Mouse (Mus musculus): ENCODE data around the gene Plk1. TPM values are rescaled to one million over a fixed set of nuclear protein-coding genes. Genes with fewer than 3 reads are reported as not detected.

Gene Plk1
- 140 and 141 TPM in 2 replicates for polyA plus RNA-seq (2016; fragmentation: Nextera tagmentation; extraction: Ambion mirVana)

- Histone ChIP-seq H3K4me2 (replicated peaks) (peak within 1 kb of the TSS; percentile 78), H3K27ac (peak within 1 kb of the TSS; percentile 88), H3K36me3 (peaks cover 34% of the 10 kb centered on the region), H3K9me3 (no peaks in the 10 kb centered on the region), H3K4me1 (peaks cover 31% of the 10 kb centered on the region), H3K27me3 (no peaks in the 10 kb centered on the region), H3K4me3 (peak within 1 kb of the TSS; percentile 67), H3K9ac (peak within 1 kb of the TSS; percentile 66)
- under 1% methylated on average over 63 of the region's 63 CpGs for WGBS
- ATAC-seq (ENCODE audit: insufficient number of reproducible peaks, insufficient read depth, low FRiP score, low TSS enrichment), result peak; percentile 85
These were observed at the start of gene Plk1 for GRCm38 (mm10) chr7:122158915-122159902. Gene Plk1, plus strand, starts transcription at chr7:122159439.

- Histone ChIP-seq H3K27me3 (no peaks in the 10 kb centered on the region), H3K36me3 (peaks cover 72% of the 10 kb centered on the region), H3K9ac (no peak overlapping the region), H3K9me3 (no peaks in the 10 kb centered on the region), H3K4me1 (no peaks in the 10 kb centered on the region), H3K4me3 (no peak overlapping the region), H3K27ac (no peak overlapping the region), H3K4me2 (replicated peaks) (no peak overlapping the region)
- 87% methylated on average over 4 of the region's 4 CpGs for WGBS
- no peak for ATAC-seq (ENCODE audit: insufficient number of reproducible peaks, insufficient read depth, low FRiP score, low TSS enrichment)
These were observed 35.7 kb upstream of the Plk1 start for GRCm38 (mm10) chr7:122123518-122123917.

- H3K4me2 ChIP-seq (replicated peaks), result no peak overlapping the region
- H3K4me1 ChIP-seq, result no peaks in the 10 kb centered on the region
- no peak overlapping the region for H3K9ac ChIP-seq
- H3K9me3 ChIP-seq, result no peaks in the 10 kb centered on the region
- 76% methylated on average over 8 of the region's 8 CpGs for WGBS
- no peak overlapping the region for H3K4me3 ChIP-seq
- no peaks in the 10 kb centered on the region for H3K27me3 ChIP-seq
- H3K36me3 ChIP-seq, result peaks cover 61% of the 10 kb centered on the region
- no peak overlapping the region for H3K27ac ChIP-seq
- ATAC-seq (ENCODE audit: insufficient number of reproducible peaks, insufficient read depth, low FRiP score, low TSS enrichment), result no peak
These were observed 33.6 kb upstream of the Plk1 start for GRCm38 (mm10) chr7:122125636-122126035.

DNA sequence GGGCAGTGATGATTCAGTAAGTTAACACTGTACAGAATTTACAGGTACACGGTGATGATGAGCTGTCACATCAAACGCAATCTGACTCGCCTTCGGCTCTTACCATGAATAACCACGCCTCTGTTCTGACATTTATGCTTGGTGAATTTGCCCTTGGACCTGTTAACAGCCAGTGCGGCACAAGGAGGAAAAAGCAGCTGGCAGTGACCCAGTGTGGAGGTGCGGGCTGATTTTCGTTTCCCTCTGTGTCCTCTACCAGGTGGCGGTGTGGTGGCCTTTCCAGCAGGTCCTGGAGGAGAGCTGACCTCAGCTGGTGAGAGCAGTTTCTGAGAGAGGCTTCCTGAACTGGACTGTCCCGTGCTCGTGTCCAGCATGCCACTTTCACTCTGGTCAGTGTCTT is 32.3 kb upstream of the Plk1 start:
- Histone ChIP-seq H3K4me1 (no peaks in the 10 kb centered on the region), H3K4me3 (no peak overlapping the region), H3K36me3 (peaks cover 50% of the 10 kb centered on the region), H3K9me3 (no peaks in the 10 kb centered on the region), H3K9ac (no peak overlapping the region), H3K27ac (no peak overlapping the region), H3K27me3 (no peaks in the 10 kb centered on the region), H3K4me2 (replicated peaks) (no peak overlapping the region)
- no peak for ATAC-seq (ENCODE audit: insufficient number of reproducible peaks, insufficient read depth, low FRiP score, low TSS enrichment)
- WGBS, result 92% methylated on average over 11 of the region's 11 CpGs

GRCm38 (mm10) chr7:122131834-122132233 is 27.4 kb upstream of the Plk1 start:
- peaks cover 36% of the 10 kb centered on the region for H3K36me3 ChIP-seq
- peak overlapping the region; percentile 62 for H3K4me3 ChIP-seq
- no peaks in the 10 kb centered on the region for H3K27me3 ChIP-seq
- no peak overlapping the region for H3K27ac ChIP-seq
- ATAC-seq (ENCODE audit: insufficient number of reproducible peaks, insufficient read depth, low FRiP score, low TSS enrichment), result no peak
- peaks cover 6% of the 10 kb centered on the region; the same call in 1 of the 2 replicates for H3K4me1 ChIP-seq
- peak overlapping the region; percentile 73 for H3K4me2 ChIP-seq (replicated peaks)
- peak overlapping the region; percentile 70 for H3K9ac ChIP-seq
- no peaks in the 10 kb centered on the region for H3K9me3 ChIP-seq

- under 1% methylated on average over 54 of the region's 54 CpGs for WGBS
These were observed 26.5 kb upstream of the Plk1 start, which contains the start of the genes Palb2 and Dctn5 for GRCm38 (mm10) chr7:122132497-122133337. Gene Palb2, minus strand, starts transcription at chr7:122132985. Gene Dctn5, plus strand, starts transcription at chr7:122133041.

GRCm38 (mm10) chr7:122133338-122133625 is 26.0 kb upstream of the Plk1 start:
- Histone ChIP-seq H3K9me3 (no peaks in the 10 kb centered on the region), H3K27ac (peak overlapping the region; percentile 47; the same call in 1 of the 2 replicates), H3K36me3 (peaks cover 35% of the 10 kb centered on the region), H3K4me1 (peaks cover 6% of the 10 kb centered on the region; the same call in 1 of the 2 replicates), H3K27me3 (no peaks in the 10 kb centered on the region), H3K4me3 (peak overlapping the region; percentile 62), H3K4me2 (replicated peaks) (peak overlapping the region; percentile 73), H3K9ac (peak overlapping the region; percentile 70)
- 21% methylated on average over 8 of the region's 8 CpGs for WGBS
- ATAC-seq (ENCODE audit: insufficient number of reproducible peaks, insufficient read depth, low FRiP score, low TSS enrichment), result no peak

More at GRCm38 (mm10) chr7:122132497-122133337, 26.5 kb upstream of the Plk1 start, which contains the start of the genes Palb2 and Dctn5:
- Histone ChIP-seq H3K27ac (peak within 1 kb of the TSS; percentile 47), H3K4me3 (peak within 1 kb of the TSS; percentile 62), H3K27me3 (no peaks in the 10 kb centered on the region), H3K4me2 (replicated peaks) (peak within 1 kb of the TSS; percentile 73), H3K4me1 (peaks cover 6% of the 10 kb centered on the region; the same call in 1 of the 2 replicates), H3K9ac (peak within 1 kb of the TSS; percentile 70), H3K9me3 (no peaks in the 10 kb centered on the region), H3K36me3 (peaks cover 34% of the 10 kb centered on the region)
- ATAC-seq (ENCODE audit: insufficient number of reproducible peaks, insufficient read depth, low FRiP score, low TSS enrichment), result peak; percentile 92

DNA sequence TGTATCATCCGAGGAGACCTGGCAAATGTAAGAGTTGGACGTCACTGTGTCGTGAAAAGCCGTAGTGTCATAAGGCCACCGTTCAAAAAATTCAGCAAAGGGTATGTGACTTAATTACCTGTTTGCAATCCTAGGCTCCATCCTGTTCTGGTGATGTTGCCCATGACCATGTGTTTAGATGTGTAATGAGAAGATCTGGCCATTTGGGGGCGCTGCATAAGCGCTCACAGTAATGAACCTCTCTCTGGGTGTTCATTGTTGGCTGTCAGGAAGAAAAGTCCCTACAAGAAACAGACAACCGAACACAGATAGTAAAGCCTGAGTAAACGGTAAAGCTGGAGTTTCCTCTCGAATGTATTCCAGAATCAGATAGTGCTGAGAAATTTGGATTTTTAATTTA is 24.2 kb upstream of the Plk1 start:
- Histone ChIP-seq H3K36me3 (peaks cover 53% of the 10 kb centered on the region), H3K9ac (no peak overlapping the region), H3K4me2 (replicated peaks) (no peak overlapping the region), H3K4me3 (no peak overlapping the region), H3K4me1 (peaks cover 6% of the 10 kb centered on the region; the same call in 1 of the 2 replicates), H3K27me3 (no peaks in the 10 kb centered on the region), H3K9me3 (no peaks in the 10 kb centered on the region), H3K27ac (no peak overlapping the region)
- 71% methylated on average over 10 of the region's 10 CpGs for WGBS
- ATAC-seq (ENCODE audit: insufficient number of reproducible peaks, insufficient read depth, low FRiP score, low TSS enrichment), result no peak

- H3K4me2 ChIP-seq (replicated peaks), result no peak overlapping the region
- H3K27ac ChIP-seq, result no peak overlapping the region
- H3K4me3 ChIP-seq, result no peak overlapping the region
- no peak for ATAC-seq (ENCODE audit: insufficient number of reproducible peaks, insufficient read depth, low FRiP score, low TSS enrichment)
- H3K9ac ChIP-seq, result no peak overlapping the region
- H3K27me3 ChIP-seq, result no peaks in the 10 kb centered on the region
- H3K36me3 ChIP-seq, result peaks cover 67% of the 10 kb centered on the region
- H3K9me3 ChIP-seq, result no peaks in the 10 kb centered on the region
- peaks cover 6% of the 10 kb centered on the region; the same call in 1 of the 2 replicates for H3K4me1 ChIP-seq
These were observed 22.2 kb upstream of the Plk1 start for GRCm38 (mm10) chr7:122137071-122137470.

DNA sequence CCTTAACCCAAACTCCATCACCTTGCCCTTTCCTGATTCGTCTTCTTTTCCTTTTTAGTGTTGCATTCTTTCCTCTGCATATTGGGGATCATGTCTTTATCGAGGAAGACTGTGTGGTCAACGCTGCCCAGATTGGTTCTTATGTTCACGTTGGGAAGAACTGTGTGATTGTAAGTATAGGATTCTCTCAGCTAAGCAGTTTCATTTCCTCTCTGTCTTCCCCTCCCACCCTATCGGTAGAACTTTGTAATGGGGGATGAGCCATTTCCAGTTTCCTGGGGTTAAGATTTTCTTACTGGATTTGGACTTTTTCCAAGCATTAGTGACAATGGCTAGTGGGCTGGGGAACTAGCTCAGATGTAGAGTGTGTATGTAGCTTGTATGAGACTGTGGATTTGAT is 21.0 kb upstream of the Plk1 start:
- no peak overlapping the region for H3K4me3 ChIP-seq
- no peak overlapping the region for H3K27ac ChIP-seq
- no peaks in the 10 kb centered on the region for H3K27me3 ChIP-seq
- H3K4me1 ChIP-seq, result peaks cover 6% of the 10 kb centered on the region; the same call in 1 of the 2 replicates
- H3K4me2 ChIP-seq (replicated peaks), result no peak overlapping the region
- H3K36me3 ChIP-seq, result peaks cover 77% of the 10 kb centered on the region
- H3K9me3 ChIP-seq, result no peaks in the 10 kb centered on the region
- H3K9ac ChIP-seq, result no peak overlapping the region
- ATAC-seq (ENCODE audit: insufficient number of reproducible peaks, insufficient read depth, low FRiP score, low TSS enrichment), result no peak
- WGBS, result 93% methylated on average over 5 of the region's 5 CpGs

- H3K4me1 ChIP-seq, result no peaks in the 10 kb centered on the region
- no peak overlapping the region for H3K4me2 ChIP-seq (replicated peaks)
- no peaks in the 10 kb centered on the region for H3K9me3 ChIP-seq
- H3K4me3 ChIP-seq, result no peak overlapping the region
- no peaks in the 10 kb centered on the region for H3K27me3 ChIP-seq
- no peak overlapping the region for H3K9ac ChIP-seq
- H3K36me3 ChIP-seq, result peaks cover 88% of the 10 kb centered on the region
- H3K27ac ChIP-seq, result no peak overlapping the region
- ATAC-seq (ENCODE audit: insufficient number of reproducible peaks, insufficient read depth, low FRiP score, low TSS enrichment), result no peak
These were observed 18.2 kb upstream of the Plk1 start for GRCm38 (mm10) chr7:122140991-122141390.
